Comparison of ENCODE assay signal across 24 mouse cellular contexts in genomic region chr9:96672466-96672865, GRCm38 (mm10). TPM values are rescaled to one million over a fixed set of nuclear protein-coding genes. Genes with fewer than 3 reads are reported as not detected.
A peak's percentile ranks its signal among the peaks of the same experiment; 100 is the strongest.
DNase-seq lines count a peak whose midpoint lies in the region; ATAC-seq lines count a peak whose summit lies in the region.
"Had no signal": no experiment of that assay in that cellular context is flagged by ENCODE, and none has a peak within 500 bp of the region (broad histone marks: within the 10 kb centered on the region; RNA-seq: fewer than 3 reads in every experiment).

No protein-coding gene starts in this region.

- DNase-seq in cerebellum, postnatal 10 days = peak; percentile 27 to 40
- no peak for DNase-seq in cerebellum, postnatal 4 days (ENCODE audit: low spot score in 2 of 2)
- DNase-seq in intestine, embryonic 14.5 days (ENCODE audit: low spot score) = peak; percentile 45
- DNase-seq in right cerebral cortex, postnatal 25 days = peak; percentile 2
- no peak for DNase-seq in right cerebral cortex, postnatal 4 days
- peak; percentile 2 for DNase-seq in urinary bladder, postnatal 14 days (ENCODE audit: low spot score)
- no peak for DNase-seq in urinary bladder, postnatal 10 days (ENCODE audit: low spot score)
- DNase-seq: adrenal gland, adult 2 months; adrenal gland, postnatal 10 days; adrenal gland, postnatal 25 days; cerebellum, adult 11 months; cerebellum, adult 18-20 months; cerebellum, adult 8-10 months; cerebellum, adult 9-11 months; cerebellum, postnatal 25 days; embryo, embryonic 11 days had no signal

- 83% methylated on average over 2 of the region's 2 CpGs for WGBS in intestine, embryonic 14.5 days
- 74% methylated on average over 2 of the region's 2 CpGs for WGBS in intestine, embryonic 16.5 days

- H3K4me2 ChIP-seq in intestine, embryonic 14.5 days (ENCODE audit: low read length) = no peak overlapping the region
- no peak overlapping the region for H3K4me2 ChIP-seq in intestine, embryonic 16.5 days (ENCODE audit: low read depth, low read length)
- H3K4me2 ChIP-seq: embryonic facial prominence, embryonic 13.5 days; embryonic facial prominence, embryonic 15.5 days; forebrain, embryonic 12.5 days had no signal

- H3K27ac ChIP-seq in intestine, embryonic 14.5 days (ENCODE audit: low read depth) = no peak overlapping the region
- no peak overlapping the region for H3K27ac ChIP-seq in intestine, embryonic 16.5 days (ENCODE audit: low read length)
- H3K27ac ChIP-seq: embryonic facial prominence, embryonic 13.5 days; embryonic facial prominence, embryonic 15.5 days; forebrain, embryonic 10.5 days; forebrain, embryonic 12.5 days had no signal

- H3K36me3 ChIP-seq in intestine, embryonic 14.5 days (ENCODE audit: control insufficient read depth, insufficient read depth, low read length) = no peaks in the 10 kb centered on the region
- H3K36me3 ChIP-seq in intestine, embryonic 16.5 days (ENCODE audit: control insufficient read depth, insufficient read depth, low read length) = no peaks in the 10 kb centered on the region
- H3K36me3 ChIP-seq: embryonic facial prominence, embryonic 13.5 days; embryonic facial prominence, embryonic 15.5 days; forebrain, embryonic 10.5 days; forebrain, embryonic 12.5 days had no signal

- H3K4me3 ChIP-seq in intestine, embryonic 14.5 days (ENCODE audit: low read depth, low read length) = no peak overlapping the region
- H3K4me3 ChIP-seq in intestine, embryonic 16.5 days (ENCODE audit: low read length) = no peak overlapping the region
- H3K4me3 ChIP-seq: embryonic facial prominence, embryonic 13.5 days; embryonic facial prominence, embryonic 15.5 days; erythroblast, embryonic 14.5 days; forebrain, embryonic 10.5 days; forebrain, embryonic 12.5 days had no signal

- no peak overlapping the region for H3K9ac ChIP-seq in intestine, embryonic 14.5 days (ENCODE audit: low read length)
- no peak overlapping the region for H3K9ac ChIP-seq in intestine, embryonic 16.5 days (ENCODE audit: low read depth, low read length)
- H3K9ac ChIP-seq: embryonic facial prominence, embryonic 13.5 days; embryonic facial prominence, embryonic 15.5 days; forebrain, embryonic 12.5 days had no signal

- H3K4me1 ChIP-seq in intestine, embryonic 14.5 days (replicated peaks; ENCODE audit: control insufficient read depth, insufficient read depth, low read length) = 0 out of 2 replicates have a peak, but pooled peaks cover 5% of the 10 kb centered on the region
- no peaks in the 10 kb centered on the region for H3K4me1 ChIP-seq in intestine, embryonic 16.5 days (ENCODE audit: control insufficient read depth, insufficient read depth, low read length)
- H3K4me1 ChIP-seq: embryonic facial prominence, embryonic 15.5 days had no signal

- H3K9me3 ChIP-seq in intestine, embryonic 14.5 days (ENCODE audit: control insufficient read depth, low read length) = no peaks in the 10 kb centered on the region
- no peaks in the 10 kb centered on the region for H3K9me3 ChIP-seq in intestine, embryonic 16.5 days (ENCODE audit: control insufficient read depth, low read length)
- H3K9me3 ChIP-seq: embryonic facial prominence, embryonic 13.5 days; embryonic facial prominence, embryonic 15.5 days; forebrain, embryonic 10.5 days; forebrain, embryonic 12.5 days had no signal

- ATAC-seq in intestine, embryonic 14.5 days (replicated peaks; ENCODE audit: low FRiP score, low TSS enrichment, low read depth) = no peak
- ATAC-seq in intestine, embryonic 16.5 days = no peak
- ATAC-seq: forebrain, embryonic 14.5 days; forebrain, embryonic 16.5 days had no signal

- no peaks in the 10 kb centered on the region for H3K27me3 ChIP-seq in intestine, embryonic 14.5 days (replicated peaks; ENCODE audit: control insufficient read depth, insufficient read depth, low read length)
- no peaks in the 10 kb centered on the region for H3K27me3 ChIP-seq in intestine, embryonic 16.5 days (replicated peaks; ENCODE audit: control insufficient read depth, insufficient read depth, low read length)
- H3K27me3 ChIP-seq: embryonic facial prominence, embryonic 13.5 days; embryonic facial prominence, embryonic 15.5 days; forebrain, embryonic 12.5 days had no signal

RNA-seq across cellular contexts. Expression of gene Rasa2, which starts 41.0 kb away (rescaled TPM):
- polyA plus RNA-seq in intestine, embryonic 14.5 days (2014; fragmentation: Nextera tagmentation; extraction: Ambion mirVana) = 20.5 and 20.8 TPM in 2 replicates
- 13.7 and 15.3 TPM in 2 replicates for polyA plus RNA-seq in intestine, embryonic 16.5 days (2015; fragmentation: Nextera tagmentation; extraction: Ambion mirVana)
- polyA plus RNA-seq: erythroblast, embryonic 14.5 days had no signal

Comparison
In these comparisons a context has a peak if more than half of its experiments do, and no peak if none do; other contexts are left out.
1. DNase-seq: peak in cerebellum, postnatal 10 days (2 of 2), intestine, embryonic 14.5 days (single experiment), right cerebral cortex, postnatal 25 days (single experiment) and urinary bladder, postnatal 14 days (single experiment); none in cerebellum, postnatal 4 days (0 of 2), right cerebral cortex, postnatal 4 days (single experiment) and urinary bladder, postnatal 10 days (single experiment).